Mouse (Mus musculus): ENCODE results near the gene Vamp1.
A peak's percentile ranks its signal among the peaks of the same experiment; 100 is the strongest.

The Vamp1 gene

DNA sequence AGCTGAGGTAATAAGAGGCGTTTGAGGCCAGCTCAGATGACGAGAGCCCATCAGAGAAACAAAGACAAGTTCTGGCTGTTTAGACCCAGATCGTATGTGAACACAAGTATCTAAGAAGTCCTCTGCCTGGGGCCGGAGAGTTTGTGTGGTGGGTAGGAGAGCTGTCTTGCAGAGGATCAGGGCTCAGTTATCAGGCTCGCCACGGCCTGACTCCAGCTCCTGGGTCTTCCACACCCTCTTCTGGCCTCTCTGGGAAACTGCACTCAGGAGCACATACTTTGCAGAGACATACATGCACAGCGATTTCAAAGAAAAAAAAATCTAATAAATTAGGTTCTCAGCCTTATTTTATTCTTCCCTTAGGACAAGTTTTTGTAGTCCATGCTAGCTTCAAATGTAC is 69.4 kb downstream of the Vamp1 start:
- DNase-seq (ENCODE audit: low spot score in 2 of 2): no peak

DNA sequence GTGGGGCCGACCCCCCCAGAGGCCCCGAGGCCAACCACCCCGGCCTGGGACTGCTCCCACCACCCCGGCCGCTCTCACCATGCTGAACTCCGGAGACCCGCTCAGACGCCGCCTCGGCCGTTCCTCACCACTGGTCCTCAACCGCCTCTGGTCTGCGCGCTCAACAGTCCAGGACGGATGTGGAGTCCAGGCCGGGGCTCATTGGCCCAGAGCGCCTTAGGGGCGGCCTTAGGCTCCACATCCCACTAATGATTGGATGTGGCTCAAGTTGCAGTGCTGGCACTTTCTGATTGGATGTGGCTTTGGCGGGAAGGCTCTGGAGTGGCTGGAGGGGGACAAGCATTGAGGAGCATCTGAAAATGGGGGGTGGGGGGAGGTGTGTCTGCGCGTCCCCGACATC is 70.5 kb downstream of the Vamp1 start, which contains the start of gene Tuba3a:
TSS of gene Tuba3a (minus strand) at position 153 of the 400 bp plus-strand sequence.
- DNase-seq (ENCODE audit: low spot score in 2 of 2): no peak

DNA sequence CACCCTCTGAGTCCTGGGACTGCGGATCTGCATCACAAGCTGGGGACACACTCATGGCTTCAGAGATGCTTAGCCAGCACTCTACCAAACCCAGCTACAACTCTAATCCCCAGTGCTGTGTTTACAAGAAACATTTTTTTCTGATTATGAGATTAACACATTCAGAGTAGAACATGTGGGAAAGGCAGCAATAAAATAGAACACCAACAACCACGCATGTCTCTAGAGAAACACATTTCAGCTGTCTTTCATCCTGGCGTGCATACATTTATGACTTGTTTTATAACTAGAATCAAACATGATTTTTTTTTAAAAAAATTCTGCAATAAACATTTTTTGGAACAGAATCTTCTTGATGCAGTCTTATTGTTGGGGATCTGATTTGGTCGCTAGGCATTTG is 71.6 kb downstream of the Vamp1 start:
- DNase-seq (ENCODE audit: low spot score in 2 of 2): no peak

DNA sequence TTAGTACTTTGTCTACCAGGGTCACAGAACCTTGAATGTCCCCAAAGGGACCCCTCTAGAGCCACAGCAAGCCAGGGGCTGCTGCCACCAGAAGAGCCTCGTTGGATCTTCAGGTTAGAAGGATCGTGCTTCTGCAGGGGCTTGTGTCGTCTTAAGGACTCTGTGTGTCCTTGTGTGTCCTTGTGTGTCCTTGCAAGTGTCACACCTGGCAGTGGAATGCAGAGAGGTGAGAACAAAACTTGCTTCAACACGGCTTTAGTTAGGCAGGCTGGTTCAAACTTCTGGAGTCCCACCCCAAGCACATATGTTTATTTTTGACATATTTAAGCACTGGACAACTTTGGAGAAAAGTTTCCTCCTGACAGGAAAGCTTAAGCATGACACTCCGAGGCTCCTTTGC is 73.4 kb downstream of the Vamp1 start:
- DNase-seq (ENCODE audit: low spot score in 2 of 2): no peak

DNA sequence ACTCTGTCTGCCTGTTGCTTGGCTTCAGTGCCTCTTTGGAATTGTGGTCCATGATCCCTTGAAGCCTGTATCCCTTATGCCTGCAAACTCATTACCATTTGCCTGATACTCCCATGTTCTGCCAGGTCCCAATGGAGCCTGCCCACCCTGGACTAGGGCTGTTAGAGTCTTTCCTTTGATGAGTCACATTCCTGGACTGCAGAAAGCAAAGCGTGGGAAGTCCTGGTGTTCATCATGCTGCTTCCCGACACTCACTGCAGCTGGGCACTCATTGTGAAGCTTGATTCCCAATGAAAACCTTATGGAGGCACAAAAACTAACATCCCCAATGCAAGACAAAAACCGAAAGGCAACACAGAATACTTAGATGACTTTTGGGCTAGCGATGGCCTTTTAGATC is 76.0 kb downstream of the Vamp1 start:
- DNase-seq (ENCODE audit: low spot score in 2 of 2): peak in 1 of 2 experiments; percentile 42

DNA sequence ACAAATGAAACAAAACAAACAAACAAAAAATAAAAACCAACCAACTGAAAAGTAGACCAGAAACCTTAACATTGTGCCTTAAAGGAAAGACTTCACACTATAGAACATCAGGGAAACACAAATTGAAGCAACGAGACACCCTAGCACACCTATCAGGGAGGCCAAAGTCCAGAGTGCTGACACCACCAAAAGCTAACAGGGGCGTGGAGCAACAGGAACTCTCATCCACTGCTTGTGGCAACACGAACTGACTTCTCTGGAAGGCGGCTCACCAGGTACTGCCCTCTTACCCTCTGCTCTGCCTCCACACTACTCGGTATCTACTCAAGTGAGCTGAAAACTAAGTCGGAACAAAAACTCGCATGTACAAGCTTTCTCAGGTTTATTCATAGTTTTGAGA is 76.9 kb downstream of the Vamp1 start:
- no peak for DNase-seq (ENCODE audit: low spot score in 2 of 2)

DNA sequence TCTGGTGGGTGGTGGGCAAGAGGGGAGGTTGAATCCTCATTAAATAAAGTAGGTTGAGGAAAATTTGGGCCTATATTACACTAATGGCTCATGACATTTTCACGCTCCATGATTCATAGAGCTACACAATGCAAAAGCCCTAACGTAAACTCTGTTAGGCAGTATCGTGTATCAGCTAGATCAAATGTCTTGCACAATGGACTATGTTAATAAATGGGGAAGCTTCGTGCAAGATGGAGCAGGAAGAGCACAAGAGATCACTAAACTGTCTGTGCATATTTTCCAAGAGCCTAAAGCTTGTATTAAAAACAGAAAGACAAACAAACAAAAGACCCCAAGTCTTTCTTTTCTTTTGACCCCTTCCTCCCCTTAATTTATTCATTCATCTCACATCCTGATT is 78.7 kb downstream of the Vamp1 start:
- DNase-seq (ENCODE audit: low spot score in 2 of 2): no peak

Measured in right cerebral cortex, postnatal 36 days (tissue).